Mouse (Mus musculus): ENCODE measurements around the gene Wipi1.

GRCm38 (mm10) chr11:109535966-109536365, 75.8 kb downstream of the Wipi1 start:
- TF ChIP-seq CTCF (conservative IDR thresholded peaks at IDR 0.05; ENCODE audit: low read length): no peak
- no peak for TF ChIP-seq POU5F1 (IDR thresholded peaks at IDR 0.05; ENCODE audit: borderline replicate concordance, low read length)
